Comparison of ENCODE assay signal across 19 mouse cellular contexts in genomic region chr2:32180127-32180526, GRCm38 (mm10). TPM values are rescaled to one million over a fixed set of nuclear protein-coding genes. Genes with fewer than 3 reads are reported as not detected.
DNase-seq lines count a peak whose midpoint lies in the region; ATAC-seq and TF ChIP-seq lines count a peak whose summit lies in the region.
"Had no signal": no experiment of that assay in that cellular context is flagged by ENCODE, and none has a peak within 500 bp of the region (broad histone marks: within the 10 kb centered on the region; RNA-seq: fewer than 3 reads in every experiment).

No protein-coding gene starts in this region.

- TF ChIP-seq EP300 in heart, adult 2 months (IDR thresholded peaks at IDR 0.05; ENCODE audit: insufficient read depth, low read depth, low read length), result no peak

- no peak for TF ChIP-seq CTCF in heart, adult 2 months (IDR thresholded peaks at IDR 0.05)

- no peak for ATAC-seq in embryonic facial prominence, embryonic 15.5 days (ENCODE audit: insufficient number of reproducible peaks, low FRiP score, low TSS enrichment, low read depth)
- ATAC-seq in heart, embryonic 16.5 days (replicated peaks; ENCODE audit: extremely low read depth, insufficient read depth, low FRiP score), result no peak
- ATAC-seq in inflammation-experienced regulatory T-cells, adult 6 months, result peak; percentile 88
- ATAC-seq in intestine, embryonic 16.5 days, result no peak
- ATAC-seq: forebrain, embryonic 16.5 days; hindbrain, embryonic 16.5 days; lung, postnatal 0 days had no signal

- H3K27ac ChIP-seq in embryonic facial prominence, embryonic 15.5 days (replicated peaks), result 0 out of 2 replicates have a peak overlapping the region, but pooled peaks have one; percentile 29
- no peak overlapping the region for H3K27ac ChIP-seq in embryonic facial prominence, embryonic 10.5 days (replicated peaks)
- peak overlapping the region; percentile 83 for H3K27ac ChIP-seq in heart, embryonic 16.5 days (ENCODE audit: low read length)
- H3K27ac ChIP-seq in heart, adult 2 months, result no peak overlapping the region
- H3K27ac ChIP-seq in intestine, embryonic 16.5 days (ENCODE audit: low read length), result no peak overlapping the region
- H3K27ac ChIP-seq: limb, embryonic 15.5 days; liver, embryonic 15.5 days; neural tube, embryonic 13.5 days had no signal

- H3K4me3 ChIP-seq in embryonic facial prominence, embryonic 15.5 days (replicated peaks), result no peak overlapping the region
- H3K4me3 ChIP-seq in embryonic facial prominence, embryonic 10.5 days, result no peak overlapping the region
- H3K4me3 ChIP-seq in heart, embryonic 16.5 days (ENCODE audit: low read length), result no peak overlapping the region
- H3K4me3 ChIP-seq in heart, adult 2 months, result no peak overlapping the region
- no peak overlapping the region for H3K4me3 ChIP-seq in intestine, embryonic 16.5 days (ENCODE audit: low read length)
- H3K4me3 ChIP-seq: embryonic facial prominence, embryonic 13.5 days; limb, embryonic 15.5 days; liver, embryonic 15.5 days; neural tube, embryonic 13.5 days had no signal

- no peak overlapping the region for H3K4me2 ChIP-seq in embryonic facial prominence, embryonic 15.5 days (replicated peaks)
- no peak overlapping the region for H3K4me2 ChIP-seq in heart, embryonic 16.5 days (ENCODE audit: low read depth, low read length)
- no peak overlapping the region for H3K4me2 ChIP-seq in intestine, embryonic 16.5 days (ENCODE audit: low read depth, low read length)
- H3K4me2 ChIP-seq: embryonic facial prominence, embryonic 13.5 days; limb, embryonic 15.5 days; liver, embryonic 15.5 days; neural tube, embryonic 13.5 days had no signal

- H3K79me2 ChIP-seq in heart, adult 2 months (replicated peaks; ENCODE audit: control insufficient read depth, insufficient read depth, low read length), result peaks cover 18% of the 10 kb centered on the region

- intact Hi-C loops in heart, adult 2 months (cut with DNase I), result no loop called here

- TF ChIP-seq POLR2A in heart, adult 2 months (IDR thresholded peaks at IDR 0.05; ENCODE audit: insufficient read depth, low read depth, low read length), result no peak

- no peaks in the 10 kb centered on the region for H3K9me3 ChIP-seq in embryonic facial prominence, embryonic 15.5 days (replicated peaks)
- no peaks in the 10 kb centered on the region for H3K9me3 ChIP-seq in embryonic facial prominence, embryonic 10.5 days
- no peaks in the 10 kb centered on the region for H3K9me3 ChIP-seq in heart, embryonic 16.5 days (replicated peaks; ENCODE audit: control insufficient read depth, low read length)
- no peaks in the 10 kb centered on the region for H3K9me3 ChIP-seq in intestine, embryonic 16.5 days (ENCODE audit: control insufficient read depth, low read length)
- H3K9me3 ChIP-seq: embryonic facial prominence, embryonic 13.5 days; limb, embryonic 15.5 days; liver, embryonic 15.5 days; neural tube, embryonic 13.5 days had no signal

- H3K4me1 ChIP-seq in embryonic facial prominence, embryonic 15.5 days, result peaks cover 83% of the 10 kb centered on the region
- peaks cover 60% of the 10 kb centered on the region for H3K4me1 ChIP-seq in embryonic facial prominence, embryonic 10.5 days
- H3K4me1 ChIP-seq in heart, embryonic 16.5 days (ENCODE audit: control insufficient read depth, insufficient read depth, low read length), result peaks cover 75% of the 10 kb centered on the region
- H3K4me1 ChIP-seq in heart, adult 2 months (ENCODE audit: control insufficient read depth, insufficient read depth, low read length), result peaks cover 40% of the 10 kb centered on the region
- peaks cover 40% of the 10 kb centered on the region for H3K4me1 ChIP-seq in intestine, embryonic 16.5 days (ENCODE audit: control insufficient read depth, insufficient read depth, low read length)

- no peak for DNase-seq in embryonic facial prominence, embryonic 10.5 days (ENCODE audit: low spot score)
- DNase-seq in heart, adult 2 months, result no peak
- DNase-seq in CD4-positive, CD25-positive, alpha-beta regulatory T cell, adult 2 months (ENCODE audit: low read depth, low spot score), result peak; percentile 81
- no peak for DNase-seq in ovary, postnatal 10 days (ENCODE audit: low spot score)
- DNase-seq: adrenal gland, adult 8-10 months; cerebellum, postnatal 10 days; kidney, adult 18-20 months; midbrain, embryonic 14.5 days had no signal

- peaks cover 22% of the 10 kb centered on the region for H3K36me3 ChIP-seq in embryonic facial prominence, embryonic 15.5 days
- H3K36me3 ChIP-seq in embryonic facial prominence, embryonic 10.5 days (replicated peaks), result peaks cover 59% of the 10 kb centered on the region
- H3K36me3 ChIP-seq in heart, embryonic 16.5 days (ENCODE audit: control insufficient read depth, insufficient read depth), result peaks cover 10% of the 10 kb centered on the region
- no peaks in the 10 kb centered on the region; the same call in 1 of the 2 replicates for H3K36me3 ChIP-seq in heart, adult 2 months (ENCODE audit: control insufficient read depth, insufficient read depth, low read length)
- peaks cover 3% of the 10 kb centered on the region; the same call in 1 of the 2 replicates for H3K36me3 ChIP-seq in intestine, embryonic 16.5 days (ENCODE audit: control insufficient read depth, insufficient read depth, low read length)

- H3K9ac ChIP-seq in embryonic facial prominence, embryonic 15.5 days, result no peak overlapping the region
- H3K9ac ChIP-seq in heart, embryonic 16.5 days (ENCODE audit: low read length), result no peak overlapping the region
- no peak overlapping the region for H3K9ac ChIP-seq in heart, adult 2 months (ENCODE audit: low read depth, low read length)
- no peak overlapping the region for H3K9ac ChIP-seq in intestine, embryonic 16.5 days (ENCODE audit: low read depth, low read length)
- H3K9ac ChIP-seq: embryonic facial prominence, embryonic 13.5 days; limb, embryonic 15.5 days; liver, embryonic 15.5 days; neural tube, embryonic 13.5 days had no signal

- H3K27me3 ChIP-seq in embryonic facial prominence, embryonic 15.5 days, result no peaks in the 10 kb centered on the region
- no peaks in the 10 kb centered on the region for H3K27me3 ChIP-seq in embryonic facial prominence, embryonic 10.5 days (replicated peaks; ENCODE audit: low read depth, poor library complexity, severe bottlenecking)
- no peaks in the 10 kb centered on the region for H3K27me3 ChIP-seq in heart, embryonic 16.5 days (ENCODE audit: control insufficient read depth, insufficient read depth, low read length)
- no peaks in the 10 kb centered on the region for H3K27me3 ChIP-seq in heart, adult 2 months (ENCODE audit: control insufficient read depth, insufficient read depth, low read length)
- H3K27me3 ChIP-seq in intestine, embryonic 16.5 days (replicated peaks; ENCODE audit: control insufficient read depth, insufficient read depth, low read length), result no peaks in the 10 kb centered on the region
- H3K27me3 ChIP-seq: embryonic facial prominence, embryonic 13.5 days; limb, embryonic 15.5 days; liver, embryonic 15.5 days; neural tube, embryonic 13.5 days had no signal

- WGBS in embryonic facial prominence, embryonic 15.5 days, result 85% methylated on average over 12 of the region's 12 CpGs
- 95% methylated on average over 12 of the region's 12 CpGs for WGBS in embryonic facial prominence, embryonic 10.5 days
- 89% methylated on average over 12 of the region's 12 CpGs for WGBS in heart, embryonic 16.5 days
- 90% methylated on average over 12 of the region's 12 CpGs for WGBS in heart, adult 2 months
- WGBS in intestine, embryonic 16.5 days, result 87% methylated on average over 12 of the region's 12 CpGs

RNA-seq across cellular contexts. Expression of gene Prrc2b, which starts 29.2 kb away (rescaled TPM):
- 54.0 and 56.2 TPM in 2 replicates for polyA plus RNA-seq in embryonic facial prominence, embryonic 15.5 days (2015; fragmentation: Nextera tagmentation; extraction: Ambion mirVana)
- polyA plus RNA-seq in embryonic facial prominence, embryonic 10.5 days (2016; fragmentation: Nextera tagmentation; extraction: Ambion mirVana), result 60.0 and 69.9 TPM in 2 replicates
- 19.3 and 30.1 TPM in 2 replicates for polyA plus RNA-seq in heart, embryonic 16.5 days (2015; fragmentation: Nextera tagmentation; extraction: Ambion mirVana)
- 10 to 100 TPM; 78.3 to 82.6 TPM for total RNA-seq in heart, adult 2 months (2021)
- 39.3 and 46.9 TPM in 2 replicates for polyA plus RNA-seq in heart, adult 2 months (2012; rRNA removed)
- 10 to 100 TPM; 33.6 to 40.3 (median 35.2) TPM for polyA plus RNA-seq in inflammation-experienced regulatory T-cells, adult 6 months (2017; shearing (Covaris generic))
- polyA plus RNA-seq in intestine, embryonic 16.5 days (2015; fragmentation: Nextera tagmentation; extraction: Ambion mirVana), result 14.4 and 16.2 TPM in 2 replicates

RNA-seq across cellular contexts. Expression of gene Pomt1, which starts 56.3 kb away (rescaled TPM):
- polyA plus RNA-seq in embryonic facial prominence, embryonic 15.5 days (2015; fragmentation: Nextera tagmentation; extraction: Ambion mirVana), result 25.1 and 26.3 TPM in 2 replicates
- 22.4 and 22.5 TPM in 2 replicates for polyA plus RNA-seq in embryonic facial prominence, embryonic 10.5 days (2016; fragmentation: Nextera tagmentation; extraction: Ambion mirVana)
- 19.2 and 20.5 TPM in 2 replicates for polyA plus RNA-seq in heart, embryonic 16.5 days (2015; fragmentation: Nextera tagmentation; extraction: Ambion mirVana)
- total RNA-seq in heart, adult 2 months (2021), result 10 to 100 TPM; 13.1 to 16.9 TPM
- 17.7 and 19.7 TPM in 2 replicates for polyA plus RNA-seq in heart, adult 2 months (2012; rRNA removed)
- polyA plus RNA-seq in inflammation-experienced regulatory T-cells, adult 6 months (2017; shearing (Covaris generic)), result 1 to 10 TPM; 2.4 to 4.2 (median 3.0) TPM
- polyA plus RNA-seq in intestine, embryonic 16.5 days (2015; fragmentation: Nextera tagmentation; extraction: Ambion mirVana), result 26.7 and 26.9 TPM in 2 replicates

Comparison
In these comparisons a context has a peak if more than half of its experiments do, and no peak if none do; other contexts are left out.
1. H3K27ac ChIP-seq: peak in embryonic facial prominence, embryonic 15.5 days (single experiment) and heart, embryonic 16.5 days (single experiment); none in embryonic facial prominence, embryonic 10.5 days (single experiment), heart, adult 2 months (single experiment) and intestine, embryonic 16.5 days (single experiment).